Mouse (Mus musculus): ENCODE results near the gene Svs3b. TPM values are rescaled to one million over a fixed set of nuclear protein-coding genes. Genes with fewer than 3 reads are reported as not detected.
"Not testable (repeated sequence)": the region's sequence is repeated elsewhere in the genome, so short reads cannot be mapped to it uniquely, and the experiment has no call there.

Gene Svs3b
- polyA plus RNA-seq, 1 experiment, result not detected

DNA sequence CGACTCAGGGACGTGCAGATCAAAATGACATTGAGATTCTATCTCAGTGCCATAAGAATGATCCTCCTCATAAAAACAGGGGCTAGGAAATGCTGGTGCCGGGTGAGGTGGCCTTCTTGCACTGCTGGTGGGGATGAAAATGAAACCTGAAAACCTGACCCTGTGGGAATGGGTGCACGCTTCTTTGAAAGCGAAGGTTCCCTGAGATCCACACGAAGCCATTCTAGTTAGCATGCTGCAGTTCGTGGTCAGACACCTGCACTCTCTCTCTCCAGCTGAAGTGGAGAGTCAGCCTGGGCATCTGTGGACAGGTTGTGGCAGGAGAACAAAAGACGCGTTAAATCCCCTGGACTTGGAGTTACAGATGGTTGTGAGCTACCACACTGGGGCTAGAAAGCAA, 37.1 kb downstream of the Svs3b start:
- no peaks in the 10 kb centered on the region for H3K4me1 ChIP-seq (ENCODE audit: control insufficient read depth, insufficient read depth, insufficient read length, low read length)
- H3K4me3 ChIP-seq (ENCODE audit: low read depth, low read length), result no peak overlapping the region
- no peaks in the 10 kb centered on the region for H3K36me3 ChIP-seq (ENCODE audit: control insufficient read depth, insufficient read depth, low read length)
- 83% methylated on average over 9 of the region's 9 CpGs for WGBS
- H3K27me3 ChIP-seq (ENCODE audit: control insufficient read depth, insufficient read depth, low read length), result no peaks in the 10 kb centered on the region
- TF ChIP-seq POLR2A (IDR thresholded peaks at IDR 0.05; ENCODE audit: low read depth, low read length) (no peak), CTCF (IDR thresholded peaks at IDR 0.05; ENCODE audit: extremely low read depth, insufficient read length, insufficient replicate concordance, low read depth, low read length) (no peak)
- no peak overlapping the region for H3K27ac ChIP-seq (ENCODE audit: insufficient read depth, low read depth, low read length)

DNA sequence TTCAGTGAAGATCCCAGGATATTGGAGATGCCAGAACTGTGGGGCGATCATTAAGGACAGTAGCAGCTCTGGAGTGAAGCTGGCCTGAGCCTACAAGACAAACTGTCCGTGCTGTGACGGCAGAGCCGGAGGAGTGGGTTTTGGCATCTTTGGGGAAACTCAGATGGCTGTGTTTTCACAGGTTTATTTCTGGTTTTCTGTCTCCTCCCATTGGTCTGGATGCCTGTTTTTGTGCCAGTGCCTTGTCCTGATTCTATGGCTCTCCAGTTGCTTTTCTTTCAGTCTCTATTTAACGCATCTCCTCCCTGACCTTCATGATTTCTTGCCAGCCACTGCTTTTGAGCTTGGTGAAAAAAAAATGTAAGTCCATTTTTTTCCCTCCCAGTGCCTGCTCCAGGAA, 43.7 kb downstream of the Svs3b start:
- 90% methylated on average over 5 of the region's 5 CpGs for WGBS
- H3K27me3 ChIP-seq (ENCODE audit: control insufficient read depth, insufficient read depth, low read length), result no peaks in the 10 kb centered on the region
- H3K27ac ChIP-seq (ENCODE audit: insufficient read depth, low read depth, low read length), result no peak overlapping the region
- H3K36me3 ChIP-seq (ENCODE audit: control insufficient read depth, insufficient read depth, low read length), result no peaks in the 10 kb centered on the region
- TF ChIP-seq POLR2A (IDR thresholded peaks at IDR 0.05; ENCODE audit: low read depth, low read length), result no peak
- TF ChIP-seq CTCF (IDR thresholded peaks at IDR 0.05; ENCODE audit: extremely low read depth, insufficient read length, insufficient replicate concordance, low read depth, low read length), result no peak
- H3K4me3 ChIP-seq (ENCODE audit: low read depth, low read length), result no peak overlapping the region
- no peaks in the 10 kb centered on the region for H3K4me1 ChIP-seq (ENCODE audit: control insufficient read depth, insufficient read depth, insufficient read length, low read length)

DNA sequence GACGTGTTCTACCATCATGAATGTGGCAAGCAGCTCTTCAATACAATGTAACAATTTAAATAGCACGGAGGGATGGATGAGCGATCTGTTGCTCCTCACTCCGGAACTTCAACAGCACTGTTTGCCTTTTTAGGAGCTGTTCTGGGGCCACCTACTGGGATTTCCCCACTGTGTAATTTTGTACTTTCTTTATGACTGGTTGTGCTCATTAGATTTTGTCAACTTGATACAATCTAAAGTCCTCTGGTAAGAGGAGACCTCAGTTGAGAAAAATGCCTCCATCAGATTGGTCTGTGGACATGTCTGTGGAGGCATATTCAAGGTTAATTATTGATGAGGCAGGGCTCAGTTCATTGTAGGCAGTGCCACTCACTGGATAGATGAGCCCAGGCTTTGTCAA, 45.5 kb downstream of the Svs3b start:
- Histone ChIP-seq H3K27ac (ENCODE audit: insufficient read depth, low read depth, low read length) (no peak overlapping the region), H3K36me3 (ENCODE audit: control insufficient read depth, insufficient read depth, low read length) (no peaks in the 10 kb centered on the region), H3K4me1 (ENCODE audit: control insufficient read depth, insufficient read depth, insufficient read length, low read length) (no peaks in the 10 kb centered on the region), H3K4me3 (ENCODE audit: low read depth, low read length) (no peak overlapping the region), H3K27me3 (ENCODE audit: control insufficient read depth, insufficient read depth, low read length) (no peaks in the 10 kb centered on the region)
- no peak for TF ChIP-seq CTCF (IDR thresholded peaks at IDR 0.05; ENCODE audit: extremely low read depth, insufficient read length, insufficient replicate concordance, low read depth, low read length)
- TF ChIP-seq POLR2A (IDR thresholded peaks at IDR 0.05; ENCODE audit: low read depth, low read length), result no peak
- 84% methylated on average over 4 of the region's 4 CpGs for WGBS

DNA sequence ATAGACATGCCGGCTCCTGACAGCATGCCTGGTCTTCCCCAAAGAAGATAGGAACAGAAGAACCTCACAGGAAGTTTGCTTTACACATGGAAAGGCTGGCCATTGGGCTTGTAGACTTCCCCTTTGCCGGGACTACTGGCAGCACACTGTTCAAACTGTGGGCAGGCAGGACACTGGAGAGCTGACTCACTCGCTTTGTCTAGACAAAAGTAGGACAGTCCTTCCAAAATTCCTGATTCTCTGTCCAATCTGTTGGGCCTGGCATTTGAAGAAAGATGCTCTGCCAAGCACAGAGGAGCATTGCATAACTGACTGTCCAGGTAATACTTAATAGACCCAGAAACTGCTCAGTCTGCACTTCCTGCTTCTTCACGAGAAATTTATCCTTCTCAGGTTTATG, 49.8 kb downstream of the Svs3b start:
- Histone ChIP-seq H3K4me1 (ENCODE audit: control insufficient read depth, insufficient read depth, insufficient read length, low read length) (no peaks in the 10 kb centered on the region), H3K27me3 (ENCODE audit: control insufficient read depth, insufficient read depth, low read length) (no peaks in the 10 kb centered on the region), H3K4me3 (ENCODE audit: low read depth, low read length) (no peak overlapping the region), H3K36me3 (ENCODE audit: control insufficient read depth, insufficient read depth, low read length) (no peaks in the 10 kb centered on the region), H3K27ac (ENCODE audit: insufficient read depth, low read depth, low read length) (no peak overlapping the region)
- 56% methylated on average over 4 of the region's 4 CpGs for WGBS
- TF ChIP-seq POLR2A (IDR thresholded peaks at IDR 0.05; ENCODE audit: low read depth, low read length), result no peak
- no peak for TF ChIP-seq CTCF (IDR thresholded peaks at IDR 0.05; ENCODE audit: extremely low read depth, insufficient read length, insufficient replicate concordance, low read depth, low read length)

DNA sequence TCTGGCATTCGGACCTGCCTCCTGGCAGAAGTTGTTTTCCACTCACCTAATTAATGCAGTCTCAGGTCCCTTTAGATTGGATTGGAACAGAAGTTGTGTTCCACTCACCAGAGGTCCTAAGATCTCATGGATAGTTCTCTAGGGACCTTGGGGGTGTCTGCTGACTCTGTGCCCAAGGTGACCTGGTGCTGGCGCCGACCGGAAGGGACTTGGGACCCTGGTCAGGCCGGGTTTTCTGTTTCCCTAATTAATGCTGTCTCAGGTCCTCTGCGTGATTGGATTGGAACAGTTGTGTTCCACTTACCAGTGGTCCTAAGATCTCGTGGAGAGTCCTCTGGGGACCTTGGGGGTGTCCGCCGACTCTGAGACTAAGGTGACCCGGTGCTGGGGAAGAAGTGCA, 50.4 kb downstream of the Svs3b start:
- not testable (repeated sequence) for H3K27me3 ChIP-seq (ENCODE audit: control insufficient read depth, insufficient read depth, low read length); H3K27ac ChIP-seq (ENCODE audit: insufficient read depth, low read depth, low read length); H3K4me3 ChIP-seq (ENCODE audit: low read depth, low read length); H3K36me3 ChIP-seq (ENCODE audit: control insufficient read depth, insufficient read depth, low read length); H3K4me1 ChIP-seq (ENCODE audit: control insufficient read depth, insufficient read depth, insufficient read length, low read length)
- WGBS, result 90% methylated on average over 10 of the region's 10 CpGs

Other genes with a start within 250 kb of the Svs3b start
- 0.10 and 0.18 TPM in 2 replicates for gene Pabpc1l, start 231.2 kb downstream of the Svs3b start, polyA plus RNA-seq (2012; rRNA removed)
- gene Stk4, start 186.3 kb downstream of the Svs3b start, polyA plus RNA-seq (2012; rRNA removed), result 4.9 and 10.8 TPM in 2 replicates
- 20.0 and 39.4 TPM in 2 replicates for gene Tomm34, start 185.5 kb downstream of the Svs3b start, polyA plus RNA-seq (2012; rRNA removed)
- 0.06 and 0.25 TPM in 2 replicates for gene Kcns1, start 85.5 kb downstream of the Svs3b start, polyA plus RNA-seq (2012; rRNA removed)
- gene Wfdc5, start 73.9 kb downstream of the Svs3b start, polyA plus RNA-seq (2012; rRNA removed), result 0.24 TPM in 1 of 2 replicates, not detected in the other
- gene Wfdc12, start 66.0 kb downstream of the Svs3b start, polyA plus RNA-seq (2012; rRNA removed), result not detected in 2 replicates
- gene Wfdc15a, start 56.5 kb downstream of the Svs3b start, polyA plus RNA-seq (2012; rRNA removed), result not detected in 2 replicates
- 1.2 TPM in 1 of 2 replicates, not detected in the other for gene Wfdc15b, start 35.0 kb downstream of the Svs3b start, polyA plus RNA-seq (2012; rRNA removed)
- not detected in 2 replicates for gene Svs2, start 18.2 kb downstream of the Svs3b start, polyA plus RNA-seq (2012; rRNA removed)
- gene Svs4, start 21.8 kb upstream of the Svs3b start, polyA plus RNA-seq (2012; rRNA removed), result not detected in 2 replicates
- not detected in 2 replicates for gene Svs3a, start 32.6 kb upstream of the Svs3b start, polyA plus RNA-seq (2012; rRNA removed)
- gene Svs6, start 60.1 kb upstream of the Svs3b start, polyA plus RNA-seq (2012; rRNA removed), result not detected in 2 replicates
- not detected in 2 replicates for gene Svs5, start 76.1 kb upstream of the Svs3b start, polyA plus RNA-seq (2012; rRNA removed)
- gene Slpi, start 132.5 kb upstream of the Svs3b start, polyA plus RNA-seq (2012; rRNA removed), result 16.0 and 22.3 TPM in 2 replicates
- 0.19 and 127 TPM in 2 replicates for gene Rbpjl, start 146.5 kb upstream of the Svs3b start, polyA plus RNA-seq (2012; rRNA removed)
- gene Matn4, start 148.5 kb upstream of the Svs3b start, polyA plus RNA-seq (2012; rRNA removed), result 0.49 and 2.7 TPM in 2 replicates
- gene Sdc4, start 187.2 kb upstream of the Svs3b start, polyA plus RNA-seq (2012; rRNA removed), result 21.3 and 52.2 TPM in 2 replicates
- gene Sys1, start 200.3 kb upstream of the Svs3b start, polyA plus RNA-seq (2012; rRNA removed), result 187 and 276 TPM in 2 replicates
- gene Gm20458, start 204.3 kb upstream of the Svs3b start, polyA plus RNA-seq (2012; rRNA removed), result 35.0 and 79.8 TPM in 2 replicates
- gene Trp53tg5, start 217.1 kb upstream of the Svs3b start, polyA plus RNA-seq (2012; rRNA removed), result not detected in 2 replicates
- 38.4 and 61.6 TPM in 2 replicates for gene Dbndd2, start 229.5 kb upstream of the Svs3b start, polyA plus RNA-seq (2012; rRNA removed)
- gene Pigt, start 240.9 kb upstream of the Svs3b start, polyA plus RNA-seq (2012; rRNA removed), result 117 and 171 TPM in 2 replicates

Data from small intestine, adult 2 months (tissue).